Mouse (Mus musculus) kidney, embryonic 16.5 days (tissue): Measurements from ENCODE around the gene Pced1a. TPM values are rescaled to one million over a fixed set of nuclear protein-coding genes. Genes with fewer than 3 reads are reported as not detected.

ENCODE experiments used
- ATAC-seq: fragments of 200-750 bp; cut with Nextera tagmentation; 2 replicates; pipeline ENCODE4 v1.8.0; 2017; ENCODE audit warnings: moderate TSS enrichment; ENCODE audit not compliant: low FRiP score, low TSS enrichment
- H3K27ac ChIP-seq: fragments of 300-500 bp; sonication (generic); 2 replicates; pipeline ENCODE4 v1.5.1; 2014; ENCODE audit warnings: low read length
- H3K27me3 ChIP-seq: fragments of 300-500 bp; sonication (generic); 2 replicates; pipeline ENCODE4 v1.6.1; 2014; ENCODE audit warnings: low read length, control low read depth, mixed read lengths; ENCODE audit not compliant: insufficient read depth
- H3K36me3 ChIP-seq: fragments of 300-500 bp; sonication (generic); 2 replicates; pipeline ENCODE4 v1.6.1; 2014; ENCODE audit warnings: low read length, control low read depth, mixed read lengths; ENCODE audit not compliant: insufficient read depth
- H3K4me1 ChIP-seq: fragments of 300-500 bp; sonication (generic); 2 replicates; pipeline ENCODE4 v1.6.1; 2014; ENCODE audit warnings: low read length, control low read depth, mixed read lengths; ENCODE audit not compliant: insufficient read depth
- H3K4me2 ChIP-seq: fragments of 300-500 bp; sonication (generic); replicated peaks from 2 replicates; pipeline ENCODE4 v1.6.1; 2014; ENCODE audit warnings: low read depth, low read length
- H3K4me3 ChIP-seq: fragments of 300-500 bp; sonication (generic); 2 replicates; pipeline ENCODE4 v1.5.1; 2014; ENCODE audit warnings: mild to moderate bottlenecking, low read length
- H3K9ac ChIP-seq: fragments of 300-500 bp; sonication (generic); replicated peaks from 2 replicates; pipeline ENCODE4 v1.6.1; 2014; ENCODE audit warnings: low read length
- H3K9me3 ChIP-seq: fragments of 300-500 bp; sonication (generic); 2 replicates; pipeline ENCODE4 v1.6.1; 2016; ENCODE audit warnings: low read length, control low read depth
- WGBS: fragments of 180-500 bp; shearing (Covaris S2); extraction: QIAGEN DNeasy Blood & Tissue Kit; methylation state at CpG from one replicate; pipeline ENCODE4 v1.1.7; 2014; 5-methylcytosine and 5-hydroxymethylcytosine counted together
- polyA plus RNA-seq: library from polyadenylated mRNA; unstranded; fragments of >200 nt; fragmentation: Nextera tagmentation; extraction: Ambion mirVana; gene quantifications from 2 replicates; pipeline ENCODE4 v1.2.1, GENCODE M21; 2015

The Pced1a gene
- polyA plus RNA-seq, 1 experiment from 2014 or later = 20.1 TPM

DNA sequence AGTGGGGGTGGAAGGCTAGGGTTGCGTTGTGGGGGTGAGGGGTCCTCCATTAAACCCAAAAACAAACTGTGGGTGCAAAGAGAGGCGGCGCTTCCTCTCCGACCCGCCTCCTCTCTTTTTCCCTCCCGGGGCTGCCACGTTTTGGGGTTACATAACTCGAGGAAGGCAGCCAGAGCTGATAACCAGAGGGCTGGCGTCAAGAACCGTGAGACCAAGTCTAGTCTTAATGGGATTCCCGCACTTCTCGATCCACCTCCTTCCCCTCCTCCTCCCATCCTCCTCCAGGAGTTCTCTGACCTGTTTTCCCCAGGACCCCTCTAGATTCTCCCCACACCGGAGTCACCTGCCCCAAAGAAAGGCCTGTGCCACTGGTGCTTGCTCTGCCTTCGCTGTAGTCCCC, 26.4 kb downstream of the Pced1a start:
- Histone ChIP-seq H3K4me1 (peaks cover 18% of the 10 kb centered on the region), H3K4me2 (peak overlapping the region; percentile 91), H3K27me3 (no peaks in the 10 kb centered on the region), H3K27ac (0 out of 2 replicates have a peak overlapping the region, but pooled peaks have one; percentile 79), H3K36me3 (peaks cover 19% of the 10 kb centered on the region), H3K9ac (peak overlapping the region; percentile 80; the same call in 1 of the 2 replicates), H3K9me3 (no peaks in the 10 kb centered on the region), H3K4me3 (peak overlapping the region; percentile 69)
- ATAC-seq = no peak
- WGBS = 13% methylated on average over 14 of the region's 14 CpGs

DNA sequence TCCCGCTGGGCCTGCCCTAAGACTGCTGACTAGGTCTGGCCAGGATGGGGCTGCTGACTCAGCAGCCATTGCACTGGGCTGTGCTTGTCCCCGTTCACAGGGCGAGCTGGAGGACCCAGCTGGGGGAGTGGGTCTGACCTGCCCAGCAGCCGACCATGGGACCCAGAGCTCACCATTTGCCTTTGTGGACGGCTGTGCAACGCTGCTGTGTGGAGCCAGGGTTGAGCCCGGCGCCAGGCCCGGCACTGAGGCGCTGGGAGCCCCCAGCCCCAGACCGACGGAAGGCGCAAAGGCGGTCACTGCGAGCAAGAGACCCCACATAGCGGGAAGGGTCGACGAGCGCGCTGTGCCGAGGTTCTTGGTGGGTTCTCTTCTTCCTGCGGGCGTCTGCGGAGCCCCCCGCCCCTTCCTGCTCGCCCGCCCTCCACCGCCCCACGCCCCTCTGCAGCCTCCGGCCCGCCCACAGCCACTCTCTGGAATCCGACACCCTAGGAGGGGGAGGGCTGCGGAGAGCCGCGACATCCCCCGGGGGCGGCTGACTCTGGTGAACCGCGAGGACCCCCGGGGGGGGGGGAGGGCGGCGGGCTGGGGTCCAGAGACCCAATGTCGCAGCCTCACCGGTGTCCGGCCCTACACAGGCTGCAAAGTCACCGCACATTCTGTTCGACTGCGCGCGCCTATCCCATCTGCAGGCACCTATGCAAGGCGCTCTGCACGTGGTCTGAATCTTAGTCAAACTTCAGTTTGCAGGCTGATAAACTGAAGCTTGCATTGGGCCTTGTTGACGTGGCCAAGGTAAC, 27.1 kb downstream of the Pced1a start, which contains the start of gene Cpxm1:
Cpxm1 (minus strand) TSS at position 389 of the 800 bp plus-strand sequence.
- Histone ChIP-seq H3K9me3 (no peaks in the 10 kb centered on the region), H3K27ac (peak within 1 kb of the TSS; percentile 79), H3K27me3 (no peaks in the 10 kb centered on the region), H3K4me1 (peaks cover 18% of the 10 kb centered on the region), H3K36me3 (peaks cover 19% of the 10 kb centered on the region), H3K9ac (peak within 1 kb of the TSS; percentile 80), H3K4me2 (peak within 1 kb of the TSS; percentile 91), H3K4me3 (peak within 1 kb of the TSS; percentile 69)
- WGBS = 1% methylated on average over 40 of the region's 53 CpGs
- ATAC-seq = peak; percentile 88

DNA sequence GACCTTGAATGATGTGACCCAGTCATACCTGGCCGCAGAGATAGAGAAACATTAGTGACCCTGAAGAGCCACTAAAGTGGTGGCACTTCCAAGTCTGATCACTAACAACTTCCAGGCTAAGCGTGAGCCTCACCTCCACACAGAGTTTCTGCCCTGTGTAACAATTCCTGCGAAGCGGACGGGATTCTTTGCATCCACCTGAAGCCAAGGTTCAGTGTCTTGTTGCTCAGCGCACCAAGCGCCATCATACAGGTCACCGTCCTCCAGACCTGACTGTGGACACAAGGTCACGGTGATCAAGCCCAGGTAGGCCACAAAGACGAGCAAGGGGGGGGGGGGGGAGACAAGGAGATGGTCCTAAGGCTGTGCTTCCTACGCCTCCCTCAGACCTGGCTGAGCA, 28.8 kb downstream of the Pced1a start:
- H3K4me2 ChIP-seq = no peak overlapping the region
- WGBS = 87% methylated on average over 11 of the region's 11 CpGs
- H3K9ac ChIP-seq = no peak overlapping the region
- peaks cover 22% of the 10 kb centered on the region for H3K36me3 ChIP-seq
- ATAC-seq = no peak
- no peak overlapping the region for H3K27ac ChIP-seq
- H3K4me1 ChIP-seq = peaks cover 18% of the 10 kb centered on the region
- no peak overlapping the region for H3K4me3 ChIP-seq
- no peaks in the 10 kb centered on the region for H3K9me3 ChIP-seq
- no peaks in the 10 kb centered on the region for H3K27me3 ChIP-seq

DNA sequence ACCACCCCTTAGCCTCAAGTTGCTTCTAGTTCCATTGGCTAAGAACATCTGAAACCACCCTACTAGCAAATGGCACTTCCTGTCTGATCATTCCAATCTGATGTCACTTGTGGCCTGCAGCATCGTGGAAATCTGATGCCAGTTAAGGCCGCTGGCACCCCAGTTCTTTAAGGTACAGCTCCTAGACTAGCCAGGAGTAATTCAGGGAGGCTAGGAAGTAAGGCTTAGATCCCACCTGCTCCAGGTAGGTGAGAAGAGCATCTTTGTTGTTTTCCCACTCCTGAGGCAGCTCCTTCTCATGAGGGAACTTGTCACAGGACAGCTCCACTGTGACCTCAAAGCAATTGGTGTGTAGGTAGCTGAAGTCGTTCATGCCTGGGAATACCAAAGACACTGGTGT, 31.7 kb downstream of the Pced1a start:
- Histone ChIP-seq H3K4me3 (no peak overlapping the region), H3K4me1 (peaks cover 13% of the 10 kb centered on the region), H3K36me3 (peaks cover 25% of the 10 kb centered on the region), H3K27me3 (no peaks in the 10 kb centered on the region), H3K9ac (no peak overlapping the region), H3K27ac (no peak overlapping the region), H3K9me3 (no peaks in the 10 kb centered on the region), H3K4me2 (no peak overlapping the region)
- 54% methylated on average over 3 of the region's 3 CpGs for WGBS
- no peak for ATAC-seq

DNA sequence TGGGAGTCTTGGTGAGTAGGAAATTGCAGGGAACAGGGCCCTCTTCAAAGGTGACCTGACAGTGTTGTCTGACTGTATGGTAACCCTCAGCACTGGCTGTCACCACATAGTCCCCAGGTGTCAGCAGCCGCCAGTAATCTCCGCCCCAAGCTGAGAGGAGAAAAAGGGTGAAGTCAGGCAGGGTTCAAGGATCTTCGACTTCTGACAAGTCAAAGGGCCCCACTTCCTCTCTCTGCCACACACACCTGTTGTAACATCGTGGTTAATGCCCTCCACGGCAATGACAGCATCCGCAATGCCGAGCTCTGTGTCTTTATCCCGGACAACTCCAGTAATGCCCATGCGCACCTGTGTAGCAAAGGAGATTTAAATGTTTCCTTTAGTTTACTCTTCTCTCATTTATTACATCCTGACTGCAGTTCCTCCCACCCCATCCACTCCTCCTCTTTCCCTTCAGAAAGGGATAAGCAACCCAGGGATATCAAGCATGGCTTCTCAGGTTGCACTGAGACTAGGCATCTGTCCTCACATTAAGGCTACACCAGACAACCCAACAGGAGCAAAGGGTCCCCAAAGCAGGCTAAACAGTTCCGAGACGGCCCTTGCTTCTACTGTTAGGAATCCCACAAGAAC, 33.4 kb downstream of the Pced1a start:
- peak overlapping the region; percentile 45 for H3K27ac ChIP-seq
- H3K4me1 ChIP-seq = 0 out of 2 replicates have a peak, but pooled peaks cover under 1% of the 10 kb centered on the region
- H3K4me3 ChIP-seq = no peak overlapping the region
- H3K36me3 ChIP-seq = peaks cover 25% of the 10 kb centered on the region
- 59% methylated on average over 11 of the region's 11 CpGs for WGBS
- H3K27me3 ChIP-seq = no peaks in the 10 kb centered on the region
- ATAC-seq = 0 out of 2 replicates have a peak, but pooled peaks have one; percentile 43
- H3K9ac ChIP-seq = 0 out of 2 replicates have a peak overlapping the region, but pooled peaks have one; percentile 8
- no peak overlapping the region for H3K4me2 ChIP-seq
- H3K9me3 ChIP-seq = no peaks in the 10 kb centered on the region

DNA sequence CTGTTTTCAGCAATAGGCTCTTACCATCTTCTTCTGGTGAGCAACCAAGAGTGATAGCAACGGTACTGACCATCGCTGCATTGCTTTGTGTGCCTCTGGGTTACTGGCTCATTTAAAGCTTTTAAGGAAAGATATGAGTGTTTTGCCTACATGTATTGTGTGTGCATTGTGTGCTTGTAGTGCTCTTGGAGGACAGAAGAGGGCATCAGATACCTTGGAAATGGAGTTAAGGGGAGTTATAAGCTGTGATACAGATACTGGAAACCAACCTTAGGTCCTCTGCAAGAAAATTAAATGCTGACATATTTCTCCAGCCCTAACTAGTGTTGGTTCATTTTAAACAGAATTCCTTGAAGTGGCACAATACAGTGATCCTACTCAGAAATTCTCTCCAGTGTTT, 35.7 kb downstream of the Pced1a start:
- no peak overlapping the region for H3K9ac ChIP-seq
- H3K4me1 ChIP-seq = no peaks in the 10 kb centered on the region
- no peak overlapping the region for H3K4me2 ChIP-seq
- H3K9me3 ChIP-seq = no peaks in the 10 kb centered on the region
- H3K27ac ChIP-seq = no peak overlapping the region
- no peak for ATAC-seq
- no peaks in the 10 kb centered on the region for H3K27me3 ChIP-seq
- peaks cover 11% of the 10 kb centered on the region for H3K36me3 ChIP-seq
- H3K4me3 ChIP-seq = no peak overlapping the region
- WGBS = 92% methylated on average over 2 of the region's 2 CpGs

DNA sequence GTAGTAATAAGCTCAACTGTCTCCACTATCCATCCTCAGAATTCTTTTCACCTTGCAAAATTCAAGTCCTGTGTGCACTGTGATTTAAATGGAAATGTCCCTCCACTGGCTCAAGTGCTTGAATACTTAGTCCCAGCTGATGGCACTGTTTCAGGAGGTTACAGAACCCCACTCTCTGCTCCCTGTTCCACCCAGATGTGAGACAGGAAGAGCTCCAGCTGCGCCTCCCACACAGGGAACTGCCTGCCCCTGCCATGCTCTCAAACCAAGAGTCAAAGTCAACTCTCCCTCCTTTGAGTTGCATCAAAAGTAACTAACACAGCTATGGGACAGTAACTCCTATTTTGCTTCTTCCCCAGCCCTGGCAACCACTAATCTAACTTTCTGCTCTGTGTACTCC, 38.3 kb downstream of the Pced1a start:
- no peak overlapping the region for H3K27ac ChIP-seq
- H3K4me2 ChIP-seq = no peak overlapping the region
- H3K4me3 ChIP-seq = no peak overlapping the region
- no peak overlapping the region for H3K9ac ChIP-seq
- WGBS = 52% methylated on average over 1 of the region's 1 CpGs
- no peak for ATAC-seq
- peaks cover 6% of the 10 kb centered on the region; the same call in 1 of the 2 replicates for H3K36me3 ChIP-seq
- H3K4me1 ChIP-seq = no peaks in the 10 kb centered on the region
- H3K9me3 ChIP-seq = no peaks in the 10 kb centered on the region
- H3K27me3 ChIP-seq = 0 out of 2 replicates have a peak, but pooled peaks cover 4% of the 10 kb centered on the region

DNA sequence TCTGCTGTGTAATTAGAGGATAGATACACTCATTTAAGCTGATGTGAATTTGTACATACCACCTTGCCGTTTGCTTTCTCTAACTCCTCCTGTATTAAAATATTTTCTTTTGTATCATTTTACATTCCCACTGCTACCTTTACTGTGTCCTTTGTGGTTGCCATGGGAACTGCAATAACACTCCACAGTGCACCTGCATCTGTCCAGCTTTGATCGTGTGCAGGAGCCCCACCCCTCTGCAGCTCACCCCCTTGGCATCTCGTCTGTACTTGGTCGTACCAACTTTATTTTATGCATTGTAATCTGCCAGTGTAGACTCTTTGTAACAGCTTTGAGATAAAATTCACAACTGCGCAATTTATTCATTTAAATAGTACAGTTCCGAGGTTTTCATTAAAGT, 40.6 kb downstream of the Pced1a start:
- H3K27ac ChIP-seq = no peak overlapping the region
- 0 out of 2 replicates have a peak, but pooled peaks cover 4% of the 10 kb centered on the region for H3K27me3 ChIP-seq
- H3K4me3 ChIP-seq = no peak overlapping the region
- WGBS = 54% methylated on average over 6 of the region's 6 CpGs
- no peaks in the 10 kb centered on the region for H3K36me3 ChIP-seq
- ATAC-seq = no peak
- no peak overlapping the region for H3K4me2 ChIP-seq
- no peaks in the 10 kb centered on the region for H3K4me1 ChIP-seq
- H3K9me3 ChIP-seq = no peaks in the 10 kb centered on the region
- H3K9ac ChIP-seq = no peak overlapping the region

DNA sequence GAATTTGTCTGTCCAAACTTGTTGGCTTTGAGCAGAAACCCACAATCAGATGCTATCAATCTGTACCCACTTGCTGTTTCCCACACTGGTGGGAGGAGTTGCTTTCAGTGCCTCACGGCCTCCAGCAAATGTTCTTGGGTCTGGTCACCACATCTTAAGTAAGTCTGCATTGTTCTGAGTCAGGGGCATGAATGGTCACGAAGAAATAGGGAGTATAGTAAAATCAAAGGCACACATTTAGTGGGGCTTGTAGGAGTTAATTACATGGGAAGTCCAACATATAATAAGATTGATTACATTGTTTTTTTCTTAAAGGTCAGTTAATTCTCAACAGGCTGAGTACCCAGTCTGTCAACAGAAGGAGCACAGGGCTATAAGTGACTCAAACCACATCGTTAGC, 41.3 kb downstream of the Pced1a start:
- H3K9me3 ChIP-seq = no peaks in the 10 kb centered on the region
- H3K36me3 ChIP-seq = no peaks in the 10 kb centered on the region
- no peaks in the 10 kb centered on the region for H3K4me1 ChIP-seq
- no peak overlapping the region for H3K4me3 ChIP-seq
- H3K27me3 ChIP-seq = 0 out of 2 replicates have a peak, but pooled peaks cover 4% of the 10 kb centered on the region
- no peak overlapping the region for H3K4me2 ChIP-seq
- H3K27ac ChIP-seq = no peak overlapping the region; the same call in 1 of the 2 replicates
- H3K9ac ChIP-seq = no peak overlapping the region
- no peak for ATAC-seq
- 20% methylated on average over 3 of the region's 3 CpGs for WGBS

DNA sequence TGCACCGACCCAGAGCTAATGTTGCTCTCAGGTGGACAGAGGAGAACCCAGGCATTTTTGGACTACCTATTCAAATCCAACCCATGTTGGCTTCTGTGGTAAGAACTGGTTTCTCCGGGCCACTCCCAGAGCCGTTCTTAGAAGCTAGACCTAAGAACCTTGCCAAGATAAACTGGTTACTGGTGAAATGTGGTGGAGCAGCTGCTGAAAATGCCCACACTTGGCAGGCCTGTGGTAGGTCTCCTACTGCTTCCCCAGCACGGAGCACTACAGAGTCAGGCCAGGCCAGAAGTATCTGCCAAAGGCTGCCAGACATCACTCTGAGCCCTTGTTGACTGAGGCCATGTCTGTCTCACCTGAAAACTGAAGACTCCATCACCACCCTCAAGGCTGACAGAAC, 49.5 kb downstream of the Pced1a start:
- H3K4me2 ChIP-seq = no peak overlapping the region
- H3K4me3 ChIP-seq = no peak overlapping the region
- no peak for ATAC-seq
- H3K27me3 ChIP-seq = no peaks in the 10 kb centered on the region
- H3K27ac ChIP-seq = no peak overlapping the region
- 0 out of 2 replicates have a peak, but pooled peaks cover 2% of the 10 kb centered on the region for H3K4me1 ChIP-seq
- no peak overlapping the region for H3K9ac ChIP-seq
- WGBS = 82% methylated on average over 4 of the region's 4 CpGs
- no peaks in the 10 kb centered on the region for H3K9me3 ChIP-seq
- H3K36me3 ChIP-seq = no peaks in the 10 kb centered on the region
